Mouse (Mus musculus): ENCODE results near the gene Tjp1. TPM values are rescaled to one million over a fixed set of nuclear protein-coding genes. Genes with fewer than 3 reads are reported as not detected.

The Tjp1 gene
- total and polyA plus RNA-seq, 2 experiments from 2014 or later: 15.0 to 33.9 TPM

GRCm38 (mm10) chr7:65282886-65283285, 244.7 kb downstream of the Tjp1 start:
- Histone ChIP-seq H3K9ac (replicated peaks; ENCODE audit: low read depth, low read length) (no peak overlapping the region), H3K4me1 (ENCODE audit: control insufficient read depth, insufficient read depth) (no peaks in the 10 kb centered on the region), H3K9me3 (replicated peaks; ENCODE audit: control insufficient read depth, low read length) (no peaks in the 10 kb centered on the region), H3K27ac (ENCODE audit: low read depth) (no peak overlapping the region), H3K4me2 (ENCODE audit: low read depth, low read length) (no peak overlapping the region), H3K27me3 (ENCODE audit: control insufficient read depth, insufficient read depth, low read length) (no peaks in the 10 kb centered on the region), H3K4me3 (ENCODE audit: low read depth, low read length) (no peak overlapping the region), H3K36me3 (replicated peaks; ENCODE audit: control insufficient read depth, insufficient read depth, low read length) (no peaks in the 10 kb centered on the region)
- whole genome bisulfite sequencing: 52% methylated on average over 16 of the region's 16 CpGs
- no peak for DNase-seq (ENCODE audit: low spot score)
- no peak for TF ChIP-seq CTCF (IDR thresholded peaks at IDR 0.05; ENCODE audit: low read depth)
- no peak for ATAC-seq (ENCODE audit: insufficient read depth, low read depth)

- Histone ChIP-seq H3K4me3 (ENCODE audit: low read depth, low read length) (no peak overlapping the region), H3K4me1 (ENCODE audit: control insufficient read depth, insufficient read depth) (no peaks in the 10 kb centered on the region), H3K4me2 (ENCODE audit: low read depth, low read length) (no peak overlapping the region), H3K9ac (replicated peaks; ENCODE audit: low read depth, low read length) (no peak overlapping the region), H3K36me3 (replicated peaks; ENCODE audit: control insufficient read depth, insufficient read depth, low read length) (no peaks in the 10 kb centered on the region), H3K27me3 (ENCODE audit: control insufficient read depth, insufficient read depth, low read length) (no peaks in the 10 kb centered on the region), H3K27ac (ENCODE audit: low read depth) (no peak overlapping the region), H3K9me3 (replicated peaks; ENCODE audit: control insufficient read depth, low read length) (no peaks in the 10 kb centered on the region)
- no peak for DNase-seq (ENCODE audit: low spot score)
- ATAC-seq (ENCODE audit: insufficient read depth, low read depth): no peak
- TF ChIP-seq CTCF (IDR thresholded peaks at IDR 0.05; ENCODE audit: low read depth): no peak
- TF ChIP-seq EP300 (IDR thresholded peaks at IDR 0.05; ENCODE audit: low read depth): no peak
- 73% methylated on average over 3 of the region's 3 CpGs for WGBS
Observed at GRCm38 (mm10) chr7:65281960-65282359, 245.6 kb downstream of the Tjp1 start.

- Histone ChIP-seq H3K9me3 (replicated peaks; ENCODE audit: control insufficient read depth, low read length) (no peaks in the 10 kb centered on the region), H3K4me2 (ENCODE audit: low read depth, low read length) (no peak overlapping the region), H3K36me3 (replicated peaks; ENCODE audit: control insufficient read depth, insufficient read depth, low read length) (no peaks in the 10 kb centered on the region), H3K4me3 (ENCODE audit: low read depth, low read length) (no peak overlapping the region), H3K9ac (replicated peaks; ENCODE audit: low read depth, low read length) (no peak overlapping the region), H3K4me1 (ENCODE audit: control insufficient read depth, insufficient read depth) (no peaks in the 10 kb centered on the region), H3K27me3 (ENCODE audit: control insufficient read depth, insufficient read depth, low read length) (no peaks in the 10 kb centered on the region), H3K27ac (ENCODE audit: low read depth) (no peak overlapping the region)
- DNase-seq (ENCODE audit: low spot score): no peak
- TF ChIP-seq CTCF (IDR thresholded peaks at IDR 0.05; ENCODE audit: low read depth) (no peak), EP300 (IDR thresholded peaks at IDR 0.05; ENCODE audit: low read depth) (no peak)
- ATAC-seq (ENCODE audit: insufficient read depth, low read depth): no peak
- WGBS: 74% methylated on average over 10 of the region's 10 CpGs
Observed at GRCm38 (mm10) chr7:65280944-65281912, 246.4 kb downstream of the Tjp1 start.

GRCm38 (mm10) chr7:65279277-65279676, 248.3 kb downstream of the Tjp1 start:
- DNase-seq (ENCODE audit: low spot score): no peak
- Histone ChIP-seq H3K27ac (ENCODE audit: low read depth) (no peak overlapping the region), H3K27me3 (ENCODE audit: control insufficient read depth, insufficient read depth, low read length) (no peaks in the 10 kb centered on the region), H3K4me1 (ENCODE audit: control insufficient read depth, insufficient read depth) (no peaks in the 10 kb centered on the region), H3K9me3 (replicated peaks; ENCODE audit: control insufficient read depth, low read length) (no peaks in the 10 kb centered on the region), H3K4me3 (ENCODE audit: low read depth, low read length) (no peak overlapping the region), H3K9ac (replicated peaks; ENCODE audit: low read depth, low read length) (no peak overlapping the region), H3K4me2 (ENCODE audit: low read depth, low read length) (no peak overlapping the region), H3K36me3 (replicated peaks; ENCODE audit: control insufficient read depth, insufficient read depth, low read length) (no peaks in the 10 kb centered on the region)
- TF ChIP-seq CTCF (IDR thresholded peaks at IDR 0.05; ENCODE audit: low read depth) (no peak), EP300 (IDR thresholded peaks at IDR 0.05; ENCODE audit: low read depth) (no peak)
- 69% methylated on average over 13 of the region's 13 CpGs for WGBS
- ATAC-seq (ENCODE audit: insufficient read depth, low read depth): no peak

- no peaks in the 10 kb centered on the region for H3K27me3 ChIP-seq (ENCODE audit: control insufficient read depth, insufficient read depth, low read length)
- ATAC-seq (ENCODE audit: insufficient read depth, low read depth) (no peak), DNase-seq (ENCODE audit: low spot score) (no peak)
- H3K9me3 ChIP-seq (replicated peaks; ENCODE audit: control insufficient read depth, low read length): no peaks in the 10 kb centered on the region
- H3K4me2 ChIP-seq (ENCODE audit: low read depth, low read length): no peak overlapping the region
- H3K4me3 ChIP-seq (ENCODE audit: low read depth, low read length): no peak overlapping the region
- WGBS: 78% methylated on average over 4 of the region's 4 CpGs
- H3K27ac ChIP-seq (ENCODE audit: low read depth): no peak overlapping the region
- H3K36me3 ChIP-seq (replicated peaks; ENCODE audit: control insufficient read depth, insufficient read depth, low read length): no peaks in the 10 kb centered on the region
- no peaks in the 10 kb centered on the region for H3K4me1 ChIP-seq (ENCODE audit: control insufficient read depth, insufficient read depth)
- no peak overlapping the region for H3K9ac ChIP-seq (replicated peaks; ENCODE audit: low read depth, low read length)
- no peak for TF ChIP-seq CTCF (IDR thresholded peaks at IDR 0.05; ENCODE audit: low read depth)
Observed at GRCm38 (mm10) chr7:65275761-65276160, 251.8 kb downstream of the Tjp1 start.

GRCm38 (mm10) chr7:65274216-65274615, 253.4 kb downstream of the Tjp1 start:
- ATAC-seq (ENCODE audit: insufficient read depth, low read depth): no peak
- 71% methylated on average over 5 of the region's 5 CpGs for WGBS
- no peaks in the 10 kb centered on the region for H3K9me3 ChIP-seq (replicated peaks; ENCODE audit: control insufficient read depth, low read length)
- DNase-seq (ENCODE audit: low spot score): no peak
- no peaks in the 10 kb centered on the region for H3K27me3 ChIP-seq (ENCODE audit: control insufficient read depth, insufficient read depth, low read length)
- H3K4me2 ChIP-seq (ENCODE audit: low read depth, low read length): no peak overlapping the region
- H3K9ac ChIP-seq (replicated peaks; ENCODE audit: low read depth, low read length): no peak overlapping the region
- no peaks in the 10 kb centered on the region for H3K4me1 ChIP-seq (ENCODE audit: control insufficient read depth, insufficient read depth)
- no peak overlapping the region for H3K4me3 ChIP-seq (ENCODE audit: low read depth, low read length)
- no peak for TF ChIP-seq CTCF (IDR thresholded peaks at IDR 0.05; ENCODE audit: low read depth)
- no peak for TF ChIP-seq EP300 (IDR thresholded peaks at IDR 0.05; ENCODE audit: low read depth)
- no peaks in the 10 kb centered on the region for H3K36me3 ChIP-seq (replicated peaks; ENCODE audit: control insufficient read depth, insufficient read depth, low read length)
- no peak overlapping the region for H3K27ac ChIP-seq (ENCODE audit: low read depth)
